Mouse (Mus musculus) cerebellum, postnatal 25 days (tissue): ENCODE results near the gene 1700061G19Rik.
A peak's percentile ranks its signal among the peaks of the same experiment; 100 is the strongest.

Experiments used
- DNase-seq, 2 experiments: peaks; one replicate each; pipeline ENCODE4 v3.0.0; 2021; ENCODE audit warnings: mixed read lengths in 2 of 2

1700061G19Rik gene

GRCm38 (mm10) chr17:56872512-56872911 is 2.8 kb upstream of the 1700061G19Rik start:
- DNase-seq, result no peak

- DNase-seq, result no peak
Observed at GRCm38 (mm10) chr17:56874237-56874636, 1.0 kb upstream of the 1700061G19Rik start, which contains the start of gene Acsbg2. TSS of gene Acsbg2 (minus strand) at chr17:56874447.

- DNase-seq, result no peak
Observed at GRCm38 (mm10) chr17:56876465-56876864, 1.2 kb downstream of the 1700061G19Rik start.

- no peak for DNase-seq
Observed at GRCm38 (mm10) chr17:56876981-56877380, 1.7 kb downstream of the 1700061G19Rik start.

GRCm38 (mm10) chr17:56877426-56877825 is 2.1 kb downstream of the 1700061G19Rik start:
- DNase-seq, result no peak

- no peak for DNase-seq
Observed at GRCm38 (mm10) chr17:56883612-56884011, 8.3 kb downstream of the 1700061G19Rik start.

- no peak for DNase-seq
Observed at GRCm38 (mm10) chr17:56884331-56884730, 9.1 kb downstream of the 1700061G19Rik start.

GRCm38 (mm10) chr17:56884809-56885208 is 9.5 kb downstream of the 1700061G19Rik start:
- no peak for DNase-seq

GRCm38 (mm10) chr17:56888050-56888449 is 12.8 kb downstream of the 1700061G19Rik start:
- no peak for DNase-seq

GRCm38 (mm10) chr17:56890018-56890417 is 14.7 kb downstream of the 1700061G19Rik start:
- DNase-seq, result no peak

GRCm38 (mm10) chr17:56895368-56895918 is 20.2 kb downstream of the 1700061G19Rik start:
- DNase-seq, result no peak

GRCm38 (mm10) chr17:56896513-56897129 is 21.3 kb downstream of the 1700061G19Rik start:
- no peak for DNase-seq

GRCm38 (mm10) chr17:56897630-56898195 is 22.4 kb downstream of the 1700061G19Rik start:
- peak; percentile 84 to 91 for DNase-seq

GRCm38 (mm10) chr17:56902698-56903097 is 27.4 kb downstream of the 1700061G19Rik start:
- no peak for DNase-seq

- DNase-seq, result no peak
Observed at GRCm38 (mm10) chr17:56906166-56906565, 30.9 kb downstream of the 1700061G19Rik start.

GRCm38 (mm10) chr17:56907096-56907495 is 31.8 kb downstream of the 1700061G19Rik start:
- DNase-seq, result no peak

GRCm38 (mm10) chr17:56907887-56908286 is 32.6 kb downstream of the 1700061G19Rik start:
- no peak for DNase-seq

GRCm38 (mm10) chr17:56909764-56910163 is 34.5 kb downstream of the 1700061G19Rik start:
- peak; percentile 45 to 58 for DNase-seq

- DNase-seq, result no peak
Observed at GRCm38 (mm10) chr17:56913023-56913422, 37.7 kb downstream of the 1700061G19Rik start.

- DNase-seq, result no peak
Observed at GRCm38 (mm10) chr17:56913444-56913843, 38.2 kb downstream of the 1700061G19Rik start.

GRCm38 (mm10) chr17:56917166-56917565 is 41.9 kb downstream of the 1700061G19Rik start:
- DNase-seq, result no peak

- no peak for DNase-seq
Observed at GRCm38 (mm10) chr17:56919725-56920124, 44.4 kb downstream of the 1700061G19Rik start.

- no peak for DNase-seq
Observed at GRCm38 (mm10) chr17:56925998-56926397, 50.7 kb downstream of the 1700061G19Rik start.

GRCm38 (mm10) chr17:56929101-56929500 is 53.8 kb downstream of the 1700061G19Rik start:
- DNase-seq, result no peak
